Mouse (Mus musculus) liver, adult 2 months (tissue): Measurements from ENCODE around the gene Gmps. TPM values are rescaled to one million over a fixed set of nuclear protein-coding genes. Genes with fewer than 3 reads are reported as not detected.
A peak's percentile ranks its signal among the peaks of the same experiment; 100 is the strongest.

Source experiments
- DNase-seq: peaks from one replicate; pipeline ENCODE4 v3.0.0-alpha.2; 2011; ENCODE audit warnings: low read depth, low spot score; ENCODE audit errors: extremely low read depth
- H3K27ac ChIP-seq: fragments of 200-500 bp; replicated peaks from 2 replicates; pipeline ENCODE4 v1.5.1; 2012; ENCODE audit warnings: low read depth, mild to moderate bottlenecking, control low read depth, inconsistent platforms, low read length; ENCODE audit not compliant: insufficient read depth
- H3K27me3 ChIP-seq: fragments of 200-500 bp; 2 replicates; pipeline ENCODE4 v1.6.1; 2012; ENCODE audit warnings: mild to moderate bottlenecking, moderate library complexity, low read length, inconsistent platforms; ENCODE audit not compliant: control insufficient read depth, insufficient read depth
- H3K36me3 ChIP-seq: fragments of 200-500 bp; 2 replicates; pipeline ENCODE4 v1.6.1; 2012; ENCODE audit warnings: low read length, inconsistent platforms; ENCODE audit not compliant: control insufficient read depth, insufficient read depth
- H3K4me1 ChIP-seq: fragments of 200-500 bp; 2 replicates; pipeline ENCODE4 v1.6.1; 2011; ENCODE audit warnings: low read length; ENCODE audit not compliant: control insufficient read depth, insufficient read depth
- H3K4me3 ChIP-seq: fragments of 200-500 bp; 2 replicates; pipeline ENCODE4 v1.5.1; 2011; ENCODE audit warnings: low read depth, mild to moderate bottlenecking, control low read depth, low read length, moderate library complexity; ENCODE audit not compliant: insufficient read depth
- H3K79me2 ChIP-seq: fragments of 200-500 bp; 2 replicates; pipeline ENCODE4 v1.6.1; 2012; ENCODE audit warnings: inconsistent platforms, mild to moderate bottlenecking, low read length, moderate library complexity; ENCODE audit not compliant: control insufficient read depth, insufficient read depth
- H3K9ac ChIP-seq: fragments of 200-500 bp; 2 replicates; pipeline ENCODE4 v1.6.1; 2012; ENCODE audit warnings: low read depth, mild to moderate bottlenecking, control low read depth, inconsistent platforms, low read length
- CTCF ChIP-seq: fragments of 200-500 bp; IDR thresholded peaks from 2 replicates; pipeline ENCODE4 v1.5.1; 2011; ENCODE audit warnings: low read depth, low read length, control low read depth
- POLR2A ChIP-seq: fragments of 200-500 bp; IDR thresholded peaks from 2 replicates; pipeline ENCODE4 v1.6.1; 2011; ENCODE audit warnings: low read length, control low read depth; ENCODE audit not compliant: insufficient read depth; ENCODE audit errors: extremely low read depth
- WGBS: fragments of 180-500 bp; shearing (Covaris S2); methylation state at CpG from one replicate; pipeline ENCODE4 v1.1.7; 2018; 5-methylcytosine and 5-hydroxymethylcytosine counted together
- polyA plus RNA-seq: library from polyadenylated mRNA; depleted of rRNA; stranded (reverse); fragments of >200 nt; gene quantifications from 2 replicates; pipeline ENCODE4 v1.2.3, GENCODE M21; 2012
- total RNA-seq: library from RNA; depleted of rRNA; stranded (reverse); fragments of >200 nt; gene quantifications from 2 replicates; pipeline ENCODE4 v1.2.3, GENCODE M21; 2014

Gmps gene
- total and polyA plus RNA-seq, 2 experiments = 3.4 to 9.6 TPM

DNA sequence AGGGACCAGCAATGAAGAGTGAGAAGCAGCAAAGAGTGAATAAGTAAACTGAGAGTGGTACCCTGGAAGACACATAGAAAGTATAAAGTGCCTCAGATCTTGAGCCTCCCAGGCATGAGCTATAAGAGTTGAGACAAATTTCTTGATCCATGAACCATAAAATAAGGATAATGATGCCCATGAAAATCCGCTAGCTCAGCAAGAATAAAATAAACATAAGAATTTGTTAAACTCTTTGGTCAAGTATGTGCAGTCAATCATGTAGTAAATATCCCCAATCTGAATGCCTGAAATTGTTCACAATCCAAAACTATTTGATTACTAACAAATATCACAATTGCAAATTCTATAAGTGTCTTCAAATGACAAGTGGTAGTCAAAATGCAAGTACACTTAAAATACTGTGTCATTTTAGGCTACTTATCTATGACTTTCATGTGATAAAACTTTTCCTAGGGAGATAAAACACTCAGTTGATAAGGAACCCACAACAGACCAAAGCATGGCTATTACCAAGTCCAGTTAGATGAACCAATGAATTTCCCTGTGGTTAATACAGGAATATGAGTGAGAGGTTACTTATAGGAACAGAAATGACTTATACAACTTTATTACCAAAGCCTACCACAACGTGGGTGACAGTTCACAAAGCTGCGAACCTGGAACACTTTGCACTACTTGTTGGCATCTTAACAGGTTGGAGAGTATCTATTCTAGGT, 13.0 kb downstream of the Gmps start:
- H3K27ac ChIP-seq = no peak overlapping the region
- H3K27me3 ChIP-seq = no peaks in the 10 kb centered on the region
- H3K9ac ChIP-seq = no peak overlapping the region
- no peak for DNase-seq
- WGBS = 96% methylated on average over 3 of the region's 3 CpGs
- TF ChIP-seq CTCF (no peak), POLR2A (no peak)
- no peak overlapping the region for H3K4me3 ChIP-seq
- no peaks in the 10 kb centered on the region for H3K4me1 ChIP-seq
- H3K79me2 ChIP-seq = no peaks in the 10 kb centered on the region
- H3K36me3 ChIP-seq = peaks cover 60% of the 10 kb centered on the region

DNA sequence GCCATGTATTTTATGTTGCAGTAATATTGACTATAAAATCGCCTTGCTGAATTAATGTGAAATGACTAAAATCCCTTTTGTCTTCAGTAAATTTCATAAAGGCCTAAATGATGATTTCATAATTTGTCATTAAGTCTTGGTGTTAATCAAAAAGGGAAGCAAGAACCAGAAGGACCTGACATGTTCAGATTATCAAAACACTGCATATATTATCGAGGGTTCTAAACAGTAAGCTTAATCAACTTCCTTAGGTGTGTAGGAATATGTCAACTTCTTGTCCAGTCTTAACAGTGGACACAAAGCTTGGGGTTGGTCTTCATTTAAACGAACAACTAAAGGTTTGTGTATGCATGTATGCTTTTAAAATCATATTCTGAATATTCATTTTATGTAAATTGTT, 45.5 kb downstream of the Gmps start:
- TF ChIP-seq CTCF = no peak
- no peak for TF ChIP-seq POLR2A
- peaks cover 9% of the 10 kb centered on the region; the same call in 1 of the 2 replicates for H3K36me3 ChIP-seq

DNA sequence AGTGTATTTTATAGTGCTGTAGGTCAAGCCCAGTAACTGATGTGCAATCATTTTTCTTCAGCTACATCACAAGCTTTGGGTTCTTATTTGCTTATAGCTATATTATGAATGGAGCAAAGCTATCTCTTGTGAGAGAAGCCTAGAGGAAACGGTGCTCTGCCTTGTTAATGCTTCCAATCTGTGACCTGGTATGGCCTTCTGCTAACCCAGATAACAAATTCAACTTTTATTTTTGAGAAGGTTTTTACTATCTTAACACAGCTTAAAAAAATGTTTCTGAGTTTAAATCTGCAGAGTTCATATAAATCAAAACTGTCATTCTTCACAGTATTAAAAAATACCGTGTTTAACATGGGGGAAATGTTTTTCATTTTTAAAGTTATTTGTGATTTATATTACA, 46.0 kb downstream of the Gmps start:
- no peak for DNase-seq
- peaks cover 7% of the 10 kb centered on the region; the same call in 1 of the 2 replicates for H3K36me3 ChIP-seq
- H3K27me3 ChIP-seq = no peaks in the 10 kb centered on the region
- no peak overlapping the region for H3K27ac ChIP-seq
- H3K4me1 ChIP-seq = no peaks in the 10 kb centered on the region
- WGBS = 80% methylated on average over 2 of the region's 2 CpGs
- no peak for TF ChIP-seq CTCF
- TF ChIP-seq POLR2A = no peak
- no peak overlapping the region for H3K9ac ChIP-seq
- no peaks in the 10 kb centered on the region for H3K79me2 ChIP-seq
- no peak overlapping the region for H3K4me3 ChIP-seq

More for the DNA sequence above, 45.5 kb downstream of the Gmps start:
- H3K9ac ChIP-seq = no peak overlapping the region
- H3K27ac ChIP-seq = no peak overlapping the region
- H3K79me2 ChIP-seq = no peaks in the 10 kb centered on the region
- no peaks in the 10 kb centered on the region for H3K27me3 ChIP-seq
- no peak overlapping the region for H3K4me3 ChIP-seq
- 93% methylated on average over 3 of the region's 3 CpGs for WGBS
- DNase-seq = no peak
- no peaks in the 10 kb centered on the region for H3K4me1 ChIP-seq

DNA sequence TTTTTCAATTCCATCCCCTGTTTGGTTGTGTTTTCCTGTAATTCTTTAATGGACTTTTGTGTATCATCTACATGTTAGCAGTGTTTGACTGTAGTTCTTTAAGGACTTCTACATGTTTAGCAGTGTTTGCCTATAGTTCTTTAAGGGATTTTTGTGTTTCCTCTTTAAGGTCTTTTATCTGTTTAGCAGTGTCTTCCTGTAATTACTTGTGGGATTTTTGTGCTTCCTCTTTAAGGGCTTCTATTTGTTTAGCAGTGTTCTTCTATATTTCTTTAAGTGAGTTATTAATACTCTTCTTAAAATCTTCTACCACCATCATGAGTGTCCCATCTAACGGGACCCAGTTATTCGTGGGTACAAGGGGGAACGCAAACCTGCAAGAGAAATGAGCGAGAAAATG, 53.9 kb downstream of the Gmps start:
- DNase-seq = no peak
- 95% methylated on average over 4 of the region's 4 CpGs for WGBS
- Histone ChIP-seq H3K36me3 (no peaks in the 10 kb centered on the region), H3K4me3 (no peak overlapping the region), H3K4me1 (no peaks in the 10 kb centered on the region), H3K27ac (no peak overlapping the region), H3K27me3 (no peaks in the 10 kb centered on the region), H3K9ac (no peak overlapping the region), H3K79me2 (no peaks in the 10 kb centered on the region)
- TF ChIP-seq CTCF (no peak), POLR2A (no peak)

DNA sequence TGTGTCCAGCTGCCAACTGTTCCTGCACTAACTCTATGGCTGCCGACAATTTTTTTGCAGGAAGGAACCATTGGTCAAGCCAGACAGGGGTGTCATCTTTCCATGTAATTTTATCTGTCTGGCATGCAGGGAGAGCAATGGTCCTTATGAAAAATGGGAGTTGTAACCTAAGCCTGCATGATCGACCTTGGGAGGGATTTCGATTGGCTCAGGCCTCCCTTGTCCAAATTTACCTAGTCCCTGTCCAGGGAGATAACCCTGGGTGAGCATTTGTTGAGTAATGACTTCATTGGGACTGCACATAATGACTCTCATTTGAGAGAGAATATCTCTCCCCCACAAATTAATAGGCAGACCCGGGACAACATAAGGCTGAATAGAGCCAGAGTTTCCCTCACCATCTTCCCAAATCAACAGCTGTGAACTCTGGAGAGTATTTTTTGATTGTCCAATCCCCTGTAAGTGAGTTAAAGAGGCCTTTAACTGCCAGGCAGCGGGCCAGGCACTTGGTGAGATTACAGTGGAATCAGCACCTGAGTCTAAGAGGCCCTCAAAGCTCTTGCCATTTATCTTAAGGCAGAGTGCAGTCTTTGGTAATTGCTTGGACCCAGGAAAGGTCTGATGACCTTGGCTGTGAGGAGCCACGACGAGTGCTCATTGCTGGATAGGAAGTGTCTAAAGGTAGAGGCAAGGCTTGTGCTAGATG, 62.4 kb downstream of the Gmps start:
- Histone ChIP-seq H3K79me2 (no peaks in the 10 kb centered on the region), H3K27me3 (no peaks in the 10 kb centered on the region), H3K36me3 (no peaks in the 10 kb centered on the region), H3K27ac (no peak overlapping the region), H3K9ac (no peak overlapping the region), H3K4me3 (no peak overlapping the region), H3K4me1 (peaks cover 2% of the 10 kb centered on the region)
- WGBS = 24% methylated on average over 7 of the region's 7 CpGs
- DNase-seq = peak; percentile 79
- TF ChIP-seq CTCF = no peak
